Mouse (Mus musculus): Measurements from ENCODE around the gene Npr2. TPM values are rescaled to one million over a fixed set of nuclear protein-coding genes. Genes with fewer than 3 reads are reported as not detected.
"Not testable (repeated sequence)": the region's sequence is repeated elsewhere in the genome, so short reads cannot be mapped to it uniquely, and the experiment has no call there.

Npr2 gene
- total and polyA plus RNA-seq, 2 experiments, result 29.2 to 39.1 TPM

GRCm38 (mm10) chr4:43586411-43586810 is 45.3 kb upstream of the Npr2 start:
- TF ChIP-seq CTCF (IDR thresholded peaks at IDR 0.05; ENCODE audit: low read depth, low read length), result no peak
- no peak for TF ChIP-seq POLR2A (IDR thresholded peaks at IDR 0.05; ENCODE audit: extremely low read depth, insufficient read depth, low read length)
- no peaks in the 10 kb centered on the region for H3K4me1 ChIP-seq (ENCODE audit: control insufficient read depth, insufficient read depth, low read length)
- WGBS, result 68% methylated on average over 8 of the region's 8 CpGs
- no peaks in the 10 kb centered on the region for H3K27me3 ChIP-seq (ENCODE audit: control insufficient read depth, insufficient read depth, low read length)
- no peaks in the 10 kb centered on the region for H3K79me2 ChIP-seq (ENCODE audit: control insufficient read depth, insufficient read depth, low read length)
- no peak overlapping the region for H3K9ac ChIP-seq (ENCODE audit: low read depth, low read length)
- H3K4me3 ChIP-seq (ENCODE audit: insufficient read depth, low read depth, low read length), result no peak overlapping the region
- peak; percentile 55 for DNase-seq (ENCODE audit: extremely low read depth, low read depth, low spot score)
- peaks cover 9% of the 10 kb centered on the region; the same call in 1 of the 2 replicates for H3K36me3 ChIP-seq (ENCODE audit: control insufficient read depth, insufficient read depth, low read length)
- H3K27ac ChIP-seq (replicated peaks; ENCODE audit: insufficient read depth, low read depth, low read length), result no peak overlapping the region

DNA sequence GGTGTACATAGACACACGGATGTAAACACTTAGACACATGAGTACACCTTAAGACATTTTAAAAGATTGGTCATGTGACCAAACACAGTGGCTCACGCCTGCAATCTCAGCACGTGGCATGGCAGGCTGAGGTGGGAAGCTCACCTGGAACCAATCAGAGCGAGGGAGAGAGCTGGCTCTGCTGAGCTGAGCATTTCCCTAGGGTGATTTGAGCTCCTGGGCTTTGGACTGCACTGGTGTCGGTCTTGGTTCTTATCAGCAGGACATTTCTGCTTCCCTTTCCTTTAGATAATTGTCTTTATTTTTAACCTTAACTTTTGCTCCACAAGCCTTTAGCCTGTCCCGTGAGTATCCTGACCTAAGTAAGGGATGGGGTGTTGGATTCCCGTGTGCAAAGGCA is 44.1 kb upstream of the Npr2 start:
- H3K4me1 ChIP-seq (ENCODE audit: control insufficient read depth, insufficient read depth, low read length), result no peaks in the 10 kb centered on the region
- H3K27ac ChIP-seq (replicated peaks; ENCODE audit: insufficient read depth, low read depth, low read length), result peak overlapping the region; percentile 49
- WGBS, result 45% methylated on average over 7 of the region's 7 CpGs
- peaks cover 3% of the 10 kb centered on the region; the same call in 1 of the 2 replicates for H3K36me3 ChIP-seq (ENCODE audit: control insufficient read depth, insufficient read depth, low read length)
- no peaks in the 10 kb centered on the region for H3K79me2 ChIP-seq (ENCODE audit: control insufficient read depth, insufficient read depth, low read length)
- H3K4me3 ChIP-seq (ENCODE audit: insufficient read depth, low read depth, low read length), result no peak overlapping the region
- H3K27me3 ChIP-seq (ENCODE audit: control insufficient read depth, insufficient read depth, low read length), result no peaks in the 10 kb centered on the region
- DNase-seq (ENCODE audit: extremely low read depth, low read depth, low spot score), result peak; percentile 22
- no peak overlapping the region for H3K9ac ChIP-seq (ENCODE audit: low read depth, low read length)
- TF ChIP-seq CTCF (IDR thresholded peaks at IDR 0.05; ENCODE audit: low read depth, low read length) (no peak), POLR2A (IDR thresholded peaks at IDR 0.05; ENCODE audit: extremely low read depth, insufficient read depth, low read length) (no peak)

- WGBS, result 67% methylated on average over 5 of the region's 5 CpGs
- Histone ChIP-seq H3K4me3 (ENCODE audit: insufficient read depth, low read depth, low read length) (no peak overlapping the region), H3K4me1 (ENCODE audit: control insufficient read depth, insufficient read depth, low read length) (no peaks in the 10 kb centered on the region), H3K9ac (ENCODE audit: low read depth, low read length) (no peak overlapping the region), H3K27ac (replicated peaks; ENCODE audit: insufficient read depth, low read depth, low read length) (no peak overlapping the region), H3K27me3 (ENCODE audit: control insufficient read depth, insufficient read depth, low read length) (no peaks in the 10 kb centered on the region), H3K79me2 (ENCODE audit: control insufficient read depth, insufficient read depth, low read length) (no peaks in the 10 kb centered on the region), H3K36me3 (ENCODE audit: control insufficient read depth, insufficient read depth, low read length) (no peaks in the 10 kb centered on the region)
- no peak for DNase-seq (ENCODE audit: extremely low read depth, low read depth, low spot score)
- TF ChIP-seq CTCF (IDR thresholded peaks at IDR 0.05; ENCODE audit: low read depth, low read length), result no peak
- TF ChIP-seq POLR2A (IDR thresholded peaks at IDR 0.05; ENCODE audit: extremely low read depth, insufficient read depth, low read length), result no peak
These were observed 40.2 kb upstream of the Npr2 start for GRCm38 (mm10) chr4:43591543-43591942.

- no peaks in the 10 kb centered on the region for H3K27me3 ChIP-seq (ENCODE audit: control insufficient read depth, insufficient read depth, low read length)
- no peaks in the 10 kb centered on the region for H3K79me2 ChIP-seq (ENCODE audit: control insufficient read depth, insufficient read depth, low read length)
- no peak overlapping the region for H3K27ac ChIP-seq (replicated peaks; ENCODE audit: insufficient read depth, low read depth, low read length)
- WGBS, result 78% methylated on average over 3 of the region's 3 CpGs
- no peak overlapping the region for H3K9ac ChIP-seq (ENCODE audit: low read depth, low read length)
- no peaks in the 10 kb centered on the region for H3K4me1 ChIP-seq (ENCODE audit: control insufficient read depth, insufficient read depth, low read length)
- TF ChIP-seq CTCF (IDR thresholded peaks at IDR 0.05; ENCODE audit: low read depth, low read length) (no peak), POLR2A (IDR thresholded peaks at IDR 0.05; ENCODE audit: extremely low read depth, insufficient read depth, low read length) (no peak)
- no peak for DNase-seq (ENCODE audit: extremely low read depth, low read depth, low spot score)
- no peak overlapping the region for H3K4me3 ChIP-seq (ENCODE audit: insufficient read depth, low read depth, low read length)
- no peaks in the 10 kb centered on the region for H3K36me3 ChIP-seq (ENCODE audit: control insufficient read depth, insufficient read depth, low read length)
These were observed 39.8 kb upstream of the Npr2 start for GRCm38 (mm10) chr4:43591961-43592360.

GRCm38 (mm10) chr4:43593453-43593852 is 38.3 kb upstream of the Npr2 start:
- no peaks in the 10 kb centered on the region for H3K27me3 ChIP-seq (ENCODE audit: control insufficient read depth, insufficient read depth, low read length)
- no peaks in the 10 kb centered on the region for H3K4me1 ChIP-seq (ENCODE audit: control insufficient read depth, insufficient read depth, low read length)
- H3K79me2 ChIP-seq (ENCODE audit: control insufficient read depth, insufficient read depth, low read length), result no peaks in the 10 kb centered on the region
- no peak for DNase-seq (ENCODE audit: extremely low read depth, low read depth, low spot score)
- H3K36me3 ChIP-seq (ENCODE audit: control insufficient read depth, insufficient read depth, low read length), result no peaks in the 10 kb centered on the region
- no peak overlapping the region for H3K9ac ChIP-seq (ENCODE audit: low read depth, low read length)
- no peak overlapping the region for H3K4me3 ChIP-seq (ENCODE audit: insufficient read depth, low read depth, low read length)
- no peak overlapping the region for H3K27ac ChIP-seq (replicated peaks; ENCODE audit: insufficient read depth, low read depth, low read length)
- TF ChIP-seq CTCF (IDR thresholded peaks at IDR 0.05; ENCODE audit: low read depth, low read length), result no peak
- TF ChIP-seq POLR2A (IDR thresholded peaks at IDR 0.05; ENCODE audit: extremely low read depth, insufficient read depth, low read length), result no peak
- WGBS, result 73% methylated on average over 3 of the region's 3 CpGs

- not testable (repeated sequence) for H3K4me3 ChIP-seq (ENCODE audit: insufficient read depth, low read depth, low read length); DNase-seq (ENCODE audit: extremely low read depth, low read depth, low spot score); H3K27ac ChIP-seq (replicated peaks; ENCODE audit: insufficient read depth, low read depth, low read length); H3K9ac ChIP-seq (ENCODE audit: low read depth, low read length); H3K36me3 ChIP-seq (ENCODE audit: control insufficient read depth, insufficient read depth, low read length); H3K4me1 ChIP-seq (ENCODE audit: control insufficient read depth, insufficient read depth, low read length); H3K79me2 ChIP-seq (ENCODE audit: control insufficient read depth, insufficient read depth, low read length); H3K27me3 ChIP-seq (ENCODE audit: control insufficient read depth, insufficient read depth, low read length)
- 88% methylated on average over 2 of the region's 2 CpGs for WGBS
These were observed 35.1 kb upstream of the Npr2 start for GRCm38 (mm10) chr4:43596597-43596996.
